Mouse (Mus musculus) E14TG2a.4 (cell line): Measurements from ENCODE around the gene Shroom3.

Experiments
- CTCF ChIP-seq: conservative IDR thresholded peaks from 2 replicates; pipeline ENCODE4 v1.5.1; 2014; ENCODE audit warnings: low read length
- NANOG ChIP-seq: IDR thresholded peaks from 2 replicates; pipeline ENCODE4 v1.6.1; 2014; ENCODE audit warnings: borderline replicate concordance, low read length, mixed read lengths

GRCm38 (mm10) chr5:92933599-92934217 lies 250.5 kb downstream of the Shroom3 start:
- TF ChIP-seq CTCF, result no peak
- no peak for TF ChIP-seq NANOG
